Mouse (Mus musculus): ENCODE measurements around the gene Hamp. TPM values are rescaled to one million over a fixed set of nuclear protein-coding genes. Genes with fewer than 3 reads are reported as not detected.

Hamp gene
- not detected in 2 replicates for polyA plus RNA-seq (2012; ENCODE audit: insufficient read depth, insufficient read length, low replicate concordance, missing spikeins)

DNA sequence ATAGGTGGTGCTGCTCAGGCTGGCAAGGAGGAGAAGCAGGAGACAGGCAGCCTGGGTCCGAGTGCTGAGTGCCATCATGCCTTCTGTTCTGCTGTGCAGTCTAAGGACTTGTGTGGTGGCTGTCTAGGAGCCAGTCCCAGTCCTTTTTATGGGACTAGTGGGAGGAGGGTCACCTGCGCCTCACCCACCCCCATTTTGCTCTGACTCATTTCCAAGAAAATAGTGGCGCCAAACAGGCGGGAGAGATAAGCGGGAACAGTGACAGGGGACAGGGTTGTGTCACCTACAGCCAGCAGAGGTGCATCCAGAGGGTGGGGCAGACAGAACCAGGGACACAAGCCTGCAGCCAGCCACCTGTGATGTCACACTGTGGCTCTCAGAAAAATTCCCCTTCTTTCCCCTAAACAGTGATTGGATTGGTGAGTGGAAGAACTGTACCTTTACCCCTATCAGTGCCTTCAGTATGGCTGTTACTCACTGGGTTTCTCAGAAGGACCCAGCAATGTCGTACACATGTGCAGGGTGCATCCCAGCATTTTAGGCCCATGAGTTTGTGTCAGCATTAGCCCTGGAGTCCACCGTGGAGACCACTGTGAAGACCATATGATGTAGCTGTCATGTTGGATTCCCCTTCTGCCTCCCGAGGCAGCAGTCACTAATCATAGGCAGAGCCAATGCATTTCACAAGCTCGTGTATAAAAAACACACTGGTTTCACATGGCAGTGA lies at the start of gene Hamp:
Gene Hamp (minus strand): TSS at position 124 of the 727 bp plus-strand sequence.
- no peak for TF ChIP-seq POLR2A (IDR thresholded peaks at IDR 0.05; ENCODE audit: insufficient read depth, low read depth, low read length)
- TF ChIP-seq CTCF (IDR thresholded peaks at IDR 0.05; ENCODE audit: insufficient read depth, low read depth, low read length): no peak
- Histone ChIP-seq H3K4me3 (ENCODE audit: insufficient read depth, low read depth, low read length) (no peak within 1 kb of the TSS), H3K27ac (ENCODE audit: insufficient read depth, low read depth, low read length) (no peak within 1 kb of the TSS), H3K4me1 (ENCODE audit: control insufficient read depth, insufficient read depth, low read length) (no peaks in the 10 kb centered on the region)
- 61% methylated on average over 9 of the region's 9 CpGs for WGBS

DNA sequence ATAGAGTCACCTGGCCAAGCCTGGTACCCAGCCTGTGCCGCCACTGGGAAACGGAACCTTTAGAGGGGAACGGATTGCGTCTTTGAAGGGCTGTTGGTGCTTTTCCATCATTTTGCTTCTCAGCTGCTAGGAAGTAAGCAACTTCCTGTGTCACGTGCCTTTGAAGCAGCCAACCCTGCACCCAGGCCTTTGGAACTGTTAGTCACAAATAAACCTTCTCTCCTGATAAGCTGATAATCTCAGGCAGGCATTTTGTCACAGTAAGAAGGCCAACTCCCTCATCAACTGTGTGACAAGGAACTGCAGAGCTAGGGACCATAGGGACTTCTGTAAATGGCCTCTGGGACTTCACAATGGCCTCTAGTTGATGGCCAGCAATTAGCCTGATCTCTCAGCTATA lies 48.3 kb upstream of the Hamp start:
- TF ChIP-seq CTCF (IDR thresholded peaks at IDR 0.05; ENCODE audit: insufficient read depth, low read depth, low read length) (no peak), POLR2A (IDR thresholded peaks at IDR 0.05; ENCODE audit: insufficient read depth, low read depth, low read length) (no peak)
- Histone ChIP-seq H3K27ac (ENCODE audit: insufficient read depth, low read depth, low read length) (no peak overlapping the region), H3K4me1 (ENCODE audit: control insufficient read depth, insufficient read depth, low read length) (no peaks in the 10 kb centered on the region), H3K4me3 (ENCODE audit: insufficient read depth, low read depth, low read length) (no peak overlapping the region)
- WGBS: 80% methylated on average over 5 of the region's 5 CpGs

DNA sequence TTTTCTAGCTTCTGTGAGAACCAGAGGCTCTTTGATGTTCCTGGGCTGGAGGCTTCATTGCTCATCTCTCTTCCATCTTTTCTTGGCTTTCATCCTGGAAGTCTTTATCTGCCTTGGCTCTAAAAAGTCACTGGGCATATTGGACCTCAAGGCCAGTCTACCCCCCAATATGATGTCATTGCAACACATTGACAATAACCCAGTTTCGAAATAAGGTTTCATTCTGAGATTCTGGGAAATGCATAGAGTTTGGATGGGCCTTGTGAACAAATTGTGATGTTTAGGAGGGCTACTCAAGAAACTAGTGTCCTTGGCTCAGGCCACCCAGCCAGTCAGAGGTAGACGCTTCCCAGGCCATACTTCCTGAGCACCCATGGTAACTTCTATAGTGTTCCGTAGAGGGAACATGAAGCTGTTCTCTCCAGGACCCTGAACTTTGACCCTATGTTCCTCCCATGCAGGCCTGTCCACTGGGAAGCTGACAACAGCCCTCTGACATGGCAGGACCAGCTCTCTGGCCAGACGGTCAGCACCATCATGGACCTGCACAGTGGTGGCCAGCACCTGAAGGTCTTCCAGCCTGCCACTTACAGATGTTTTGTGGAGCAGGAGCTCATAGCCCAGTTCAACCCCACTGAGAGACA lies 44.8 kb upstream of the Hamp start:
- TF ChIP-seq POLR2A (IDR thresholded peaks at IDR 0.05; ENCODE audit: insufficient read depth, low read depth, low read length): no peak
- no peak for TF ChIP-seq CTCF (IDR thresholded peaks at IDR 0.05; ENCODE audit: insufficient read depth, low read depth, low read length)
- no peak overlapping the region for H3K4me3 ChIP-seq (ENCODE audit: insufficient read depth, low read depth, low read length)
- 89% methylated on average over 4 of the region's 4 CpGs for WGBS
- no peaks in the 10 kb centered on the region for H3K4me1 ChIP-seq (ENCODE audit: control insufficient read depth, insufficient read depth, low read length)
- H3K27ac ChIP-seq (ENCODE audit: insufficient read depth, low read depth, low read length): no peak overlapping the region

DNA sequence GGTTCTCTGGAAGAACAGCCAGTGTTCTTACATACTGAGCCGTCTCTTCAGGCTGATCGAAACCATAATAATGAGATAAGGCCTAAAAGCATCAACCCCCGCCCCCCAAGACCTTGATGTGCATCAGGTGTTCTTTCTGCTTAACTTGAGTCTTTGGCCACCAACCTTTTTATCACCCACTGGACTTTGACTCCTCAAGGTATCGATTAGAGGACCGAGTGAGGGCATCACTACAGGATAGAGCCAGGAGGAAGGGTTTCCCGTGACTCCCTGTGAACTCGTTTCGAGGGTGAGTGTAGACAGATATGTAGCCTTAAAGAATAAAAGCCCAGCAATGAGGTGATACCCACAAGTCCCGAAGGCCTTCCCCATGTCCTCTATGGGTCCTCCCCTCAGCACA lies 41.5 kb upstream of the Hamp start:
- WGBS: 91% methylated on average over 9 of the region's 9 CpGs
- no peak overlapping the region for H3K27ac ChIP-seq (ENCODE audit: insufficient read depth, low read depth, low read length)
- H3K4me3 ChIP-seq (ENCODE audit: insufficient read depth, low read depth, low read length): no peak overlapping the region
- H3K4me1 ChIP-seq (ENCODE audit: control insufficient read depth, insufficient read depth, low read length): no peaks in the 10 kb centered on the region
- TF ChIP-seq CTCF (IDR thresholded peaks at IDR 0.05; ENCODE audit: insufficient read depth, low read depth, low read length): no peak
- no peak for TF ChIP-seq POLR2A (IDR thresholded peaks at IDR 0.05; ENCODE audit: insufficient read depth, low read depth, low read length)

DNA sequence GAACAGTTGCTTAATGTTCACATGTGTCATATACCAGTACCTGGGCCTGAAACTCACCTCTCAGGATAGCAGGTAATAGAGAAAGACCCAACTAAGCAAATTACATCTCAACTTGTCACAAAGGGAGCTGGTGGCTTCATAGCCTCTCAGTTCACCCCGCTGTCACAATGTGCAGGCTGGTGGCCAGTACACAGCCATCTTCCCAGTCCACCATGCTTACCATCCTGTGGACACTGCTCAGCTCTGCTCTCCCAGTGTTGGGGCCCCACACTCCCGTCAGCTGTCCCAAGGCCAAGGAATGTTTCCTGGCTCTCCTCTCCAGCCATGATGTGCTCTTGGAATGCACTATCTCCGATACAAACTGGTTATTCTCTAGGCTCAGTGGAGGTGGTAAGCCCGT lies 37.9 kb upstream of the Hamp start:
- TF ChIP-seq CTCF (IDR thresholded peaks at IDR 0.05; ENCODE audit: insufficient read depth, low read depth, low read length) (no peak), POLR2A (IDR thresholded peaks at IDR 0.05; ENCODE audit: insufficient read depth, low read depth, low read length) (no peak)
- no peak overlapping the region for H3K4me3 ChIP-seq (ENCODE audit: insufficient read depth, low read depth, low read length)
- no peaks in the 10 kb centered on the region for H3K4me1 ChIP-seq (ENCODE audit: control insufficient read depth, insufficient read depth, low read length)
- no peak overlapping the region for H3K27ac ChIP-seq (ENCODE audit: insufficient read depth, low read depth, low read length)
- WGBS: 93% methylated on average over 4 of the region's 4 CpGs

DNA sequence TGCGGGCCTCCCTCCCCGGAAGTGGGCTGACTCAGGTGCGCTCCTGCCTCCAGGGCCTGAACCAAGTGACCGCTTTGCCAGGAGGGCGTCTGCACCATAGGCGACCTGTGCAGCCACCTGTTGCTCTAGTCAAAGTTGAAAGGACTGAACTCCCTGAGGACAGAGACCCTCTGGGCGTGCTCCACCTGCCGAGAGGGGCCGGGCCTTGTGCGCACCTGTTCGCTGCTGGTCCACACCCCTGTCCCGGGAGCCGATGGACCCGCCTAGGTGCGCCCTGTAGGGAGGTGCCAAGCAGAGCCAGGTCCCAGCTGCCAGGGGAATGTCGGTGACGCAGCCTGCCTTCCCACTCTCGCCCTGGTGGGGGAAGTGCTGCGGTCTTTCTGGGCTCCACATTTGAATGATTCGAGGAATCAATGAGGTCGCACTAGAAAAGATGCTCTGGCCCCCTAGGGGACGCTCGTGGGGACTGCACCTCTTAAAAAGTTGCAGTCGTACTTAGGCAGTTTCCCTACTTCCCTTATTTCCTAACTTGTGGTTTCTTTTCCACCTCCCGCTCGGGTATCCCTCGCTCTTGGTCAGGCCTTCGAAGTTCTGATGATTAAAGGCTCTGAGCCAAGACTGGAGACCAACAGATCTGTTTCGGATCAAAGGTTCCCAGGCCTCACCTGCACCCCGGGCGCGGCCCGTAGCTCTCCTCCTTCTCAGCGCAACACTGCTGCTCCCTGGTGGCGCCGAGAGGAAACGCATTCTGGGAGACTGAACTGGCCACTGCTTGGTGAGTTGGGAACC lies 29.9 kb upstream of the Hamp start, which contains the start of gene Fam187b:
Gene Fam187b (plus strand): TSS at position 290 of the 789 bp plus-strand sequence.
- Histone ChIP-seq H3K4me1 (ENCODE audit: control insufficient read depth, insufficient read depth, low read length) (peaks cover 4% of the 10 kb centered on the region), H3K4me3 (ENCODE audit: insufficient read depth, low read depth, low read length) (peak within 1 kb of the TSS; percentile 30), H3K27ac (ENCODE audit: insufficient read depth, low read depth, low read length) (no peak within 1 kb of the TSS)
- under 1% methylated on average over 37 of the region's 37 CpGs for WGBS
- TF ChIP-seq CTCF (IDR thresholded peaks at IDR 0.05; ENCODE audit: insufficient read depth, low read depth, low read length) (peak; percentile 62), POLR2A (IDR thresholded peaks at IDR 0.05; ENCODE audit: insufficient read depth, low read depth, low read length) (no peak)

DNA sequence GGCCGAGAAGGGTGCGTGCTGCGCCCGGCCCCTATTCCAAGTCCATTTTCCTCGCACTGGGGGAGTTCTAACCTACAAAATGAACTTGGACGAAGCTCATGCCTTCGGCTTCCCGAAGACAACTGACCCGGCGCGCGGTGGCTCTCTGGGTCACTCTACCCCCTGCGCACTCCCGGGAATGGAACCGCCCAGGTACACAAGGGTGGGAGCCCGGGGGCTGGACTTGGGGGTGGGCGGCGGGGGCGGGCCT lies 29.3 kb upstream of the Hamp start, which contains the start of gene Lsr:
Gene Lsr (minus strand): TSS at position 214 of the 250 bp plus-strand sequence.
- Histone ChIP-seq H3K4me3 (ENCODE audit: insufficient read depth, low read depth, low read length) (peak within 1 kb of the TSS; percentile 30), H3K27ac (ENCODE audit: insufficient read depth, low read depth, low read length) (no peak within 1 kb of the TSS), H3K4me1 (ENCODE audit: control insufficient read depth, insufficient read depth, low read length) (peaks cover 4% of the 10 kb centered on the region)
- WGBS: 3% methylated on average over 19 of the region's 19 CpGs
- TF ChIP-seq CTCF (IDR thresholded peaks at IDR 0.05; ENCODE audit: insufficient read depth, low read depth, low read length): no peak
- no peak for TF ChIP-seq POLR2A (IDR thresholded peaks at IDR 0.05; ENCODE audit: insufficient read depth, low read depth, low read length)

DNA sequence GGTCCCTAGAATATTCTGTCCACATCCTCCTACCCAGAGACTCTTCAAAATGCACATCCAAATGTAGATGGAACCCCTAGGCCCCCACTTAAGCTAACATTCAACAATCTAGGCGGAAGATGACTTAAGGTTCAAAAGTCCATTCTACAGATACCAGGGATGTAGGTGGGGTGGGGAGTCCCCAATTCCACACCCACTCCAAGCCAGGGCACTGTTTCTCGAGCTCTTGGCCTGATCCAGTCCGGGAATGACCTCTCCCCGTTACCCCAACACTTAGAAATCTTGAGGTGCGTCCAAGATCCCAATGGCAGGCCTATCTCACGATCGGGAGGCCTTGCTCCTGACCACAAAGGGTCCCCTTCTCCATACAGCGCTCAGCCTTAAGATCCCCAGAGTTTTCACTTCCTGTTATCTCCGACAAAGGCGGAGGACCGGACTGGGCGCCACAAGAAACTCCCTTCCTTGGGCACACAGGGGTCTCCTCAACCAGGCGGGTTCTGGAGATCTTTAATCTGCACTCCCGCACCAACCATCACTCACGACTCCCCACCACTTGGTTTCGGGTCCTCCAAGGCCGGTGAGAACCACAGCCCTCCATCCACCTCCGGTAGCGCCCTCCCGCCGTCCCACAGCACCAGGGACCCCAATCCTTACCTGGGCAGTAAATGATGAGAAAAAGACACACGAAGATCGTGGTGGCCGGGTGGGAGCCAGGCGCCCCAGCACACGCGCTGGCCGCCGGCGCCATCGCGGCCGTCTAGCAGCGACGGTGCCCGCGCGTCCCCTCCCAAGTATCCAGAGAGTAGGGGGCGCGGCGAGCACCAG lies 28.8 kb upstream of the Hamp start:
- WGBS: 16% methylated on average over 41 of the region's 41 CpGs
- TF ChIP-seq POLR2A (IDR thresholded peaks at IDR 0.05; ENCODE audit: insufficient read depth, low read depth, low read length) (no peak), CTCF (IDR thresholded peaks at IDR 0.05; ENCODE audit: insufficient read depth, low read depth, low read length) (no peak)
- H3K27ac ChIP-seq (ENCODE audit: insufficient read depth, low read depth, low read length): no peak overlapping the region

More for the DNA sequence above, 28.8 kb upstream of the Hamp start:
- Histone ChIP-seq H3K4me1 (ENCODE audit: control insufficient read depth, insufficient read depth, low read length) (peaks cover 4% of the 10 kb centered on the region), H3K4me3 (ENCODE audit: insufficient read depth, low read depth, low read length) (peak overlapping the region; percentile 30)
